8 mouse cellular contexts compared by ENCODE assay signal in the genomic region with DNA sequence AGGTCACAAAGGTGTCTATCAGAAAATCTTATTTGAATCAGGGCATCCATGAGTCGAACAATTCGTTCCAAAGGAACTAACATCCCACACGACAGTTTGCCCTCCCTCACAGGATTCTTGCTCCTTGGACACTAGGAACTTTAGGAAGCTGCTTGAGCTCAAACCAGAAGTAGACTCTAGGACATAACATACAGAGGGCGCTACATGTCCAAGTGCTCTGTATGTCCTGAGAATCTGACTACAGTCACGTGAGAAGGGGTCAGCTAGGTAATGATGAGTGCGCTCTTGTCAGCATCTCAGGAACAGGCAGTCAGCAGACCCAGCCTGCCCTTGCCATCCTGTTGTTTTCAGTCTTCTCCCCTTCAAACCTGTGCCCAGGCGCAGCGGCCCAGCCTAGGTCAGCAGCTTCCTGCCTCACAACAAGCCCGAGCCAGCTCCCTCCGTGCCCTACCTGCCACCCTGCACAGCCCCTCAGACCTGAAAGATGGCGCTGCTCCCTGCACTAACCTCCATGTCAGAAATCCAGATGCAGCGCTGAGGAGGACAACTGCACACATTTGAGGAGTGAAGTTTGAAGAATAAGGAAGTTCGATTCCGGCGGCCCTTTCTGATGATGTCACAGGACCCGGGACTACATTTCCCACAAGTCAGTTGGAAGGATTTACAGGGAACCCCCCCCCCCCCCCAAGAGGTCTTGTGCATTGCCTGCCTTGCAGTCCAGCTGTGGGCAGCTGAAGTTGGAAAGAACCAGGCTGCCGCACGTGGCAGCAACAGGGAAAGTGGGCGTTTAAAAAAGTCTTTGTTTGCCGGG. TPM values are rescaled to one million over a fixed set of nuclear protein-coding genes. Genes with fewer than 3 reads are reported as not detected.
DNase-seq lines count a peak whose midpoint lies in the region; ATAC-seq and TF ChIP-seq lines count a peak whose summit lies in the region.

A gene (minus strand): TSS at position 642 of the 811 bp plus-strand sequence.

- no peaks in the 10 kb centered on the region for H3K27me3 ChIP-seq in hindbrain, postnatal 0 days (ENCODE audit: insufficient read depth, low read length)

- H3K4me1 ChIP-seq in hindbrain, postnatal 0 days (ENCODE audit: insufficient read depth, low read length), result no peaks in the 10 kb centered on the region

- no peaks in the 10 kb centered on the region for H3K36me3 ChIP-seq in hindbrain, postnatal 0 days (ENCODE audit: insufficient read depth, low read length)

- peak within 1 kb of the TSS; percentile 90 for H3K4me3 ChIP-seq in gastrocnemius, adult 2 months
- peak within 1 kb of the TSS; percentile 72 for H3K4me3 ChIP-seq in hindbrain, postnatal 0 days (ENCODE audit: low read length)
- peak within 1 kb of the TSS; percentile 79 for H3K4me3 ChIP-seq in left cerebral cortex, adult 2 months

- peak within 1 kb of the TSS; percentile 53 for H3K9ac ChIP-seq in hindbrain, postnatal 0 days (replicated peaks; ENCODE audit: low read length)

- 3% methylated on average over 20 of the region's 20 CpGs for whole genome bisulfite sequencing in hindbrain, postnatal 0 days

- intact Hi-C loops in gastrocnemius, adult 2 months (cut with DNase I), result loop anchor here (1.0 to 5.0 kb wide), 2 partner anchors 28 to 113 kb away; a partner anchor contains a TSS
- intact Hi-C loops in left cerebral cortex, adult 2 months (cut with DNase I), result loop anchor here (1.0 kb wide), 4 partner anchors 28 to 115 kb away; a partner anchor contains a TSS

- DNase-seq in ZHBTc4 (ENCODE audit: low read depth, low spot score), result peak; percentile 90
- peak; percentile 90 for DNase-seq in gastrocnemius, adult 2 months
- peak; percentile 92 for DNase-seq in hindbrain, postnatal 0 days (ENCODE audit: low spot score)
- peak; percentile 88 to 89 for DNase-seq in left cerebral cortex, adult 2 months (ENCODE audit: extremely low spot score in 1 of 2, low spot score in 2 of 2)
- DNase-seq in right cerebral cortex, adult 2 months (ENCODE audit: low spot score in 2 of 2), result peak; percentile 94 to 96
- DNase-seq in urinary bladder, postnatal 14 days (ENCODE audit: low spot score), result peak; percentile 91

- peak within 1 kb of the TSS; percentile 58 for H3K4me2 ChIP-seq in hindbrain, postnatal 0 days (ENCODE audit: low read depth, low read length)

- H3K27ac ChIP-seq in gastrocnemius, adult 2 months, result peak within 1 kb of the TSS; percentile 90
- H3K27ac ChIP-seq in hindbrain, postnatal 0 days, result peak within 1 kb of the TSS; percentile 81
- H3K27ac ChIP-seq in left cerebral cortex, adult 2 months, result peak within 1 kb of the TSS; percentile 67

- TF ChIP-seq CTCF in gastrocnemius, adult 2 months (IDR thresholded peaks at IDR 0.05), result peak; percentile 32; the same call in 1 of the 2 replicates
- peak; percentile 70 for TF ChIP-seq CTCF in hindbrain, postnatal 0 days (IDR thresholded peaks at IDR 0.05; ENCODE audit: low read depth)
- peak; percentile 23 for TF ChIP-seq CTCF in left cerebral cortex, adult 2 months (IDR thresholded peaks at IDR 0.05)

- peak; percentile 93 for ATAC-seq in common myeloid progenitor, adult 5-6 weeks (replicated peaks; ENCODE audit: low read depth, poor library complexity, severe bottlenecking)
- peak; percentile 96 for ATAC-seq in hindbrain, postnatal 0 days
- peak; percentile 94 for ATAC-seq in megakaryocyte, adult 5-6 weeks (ENCODE audit: poor library complexity, severe bottlenecking)

- H3K9me3 ChIP-seq in hindbrain, postnatal 0 days (ENCODE audit: low read length), result no peaks in the 10 kb centered on the region

RNA-seq across cellular contexts. Expression of the gene that starts here (rescaled TPM):
- total RNA-seq in common myeloid progenitor, adult 5-6 weeks (2017), result 27.2 and 27.6 TPM in 2 replicates
- 1 to 10 TPM; 2.4 to 3.4 TPM for total RNA-seq in gastrocnemius, adult 2 months (2021)
- 4.1 and 5.2 TPM in 2 replicates for total RNA-seq in hindbrain, postnatal 0 days (2014; rRNA removed)
- polyA plus RNA-seq in hindbrain, postnatal 0 days (2015; fragmentation: Nextera tagmentation; extraction: Ambion mirVana), result 3.1 and 3.3 TPM in 2 replicates
- 1 to 10 TPM; 8.3 to 8.9 TPM for total RNA-seq in left cerebral cortex, adult 2 months (2021)
- total RNA-seq in megakaryocyte, adult 5-6 weeks (2015), result 15.1 and 16.9 TPM in 2 replicates
- total RNA-seq in megakaryocyte, adult 5-6 weeks (2017), result 19.1 and 21.4 TPM in 2 replicates

Comparison
In these comparisons a context has a peak if more than half of its experiments do, and no peak if none do; other contexts are left out.
1. Peak in every context shown above with its lines: DNase-seq, ATAC-seq, H3K4me3 ChIP-seq and H3K27ac ChIP-seq.